ENCODE assay signal across 15 mouse cellular contexts in genomic region chr6:125811395-125811794, GRCm38 (mm10).
"Had no signal": no experiment of that assay in that cellular context is flagged by ENCODE, and none has a peak within 500 bp of the region (broad histone marks: within the 10 kb centered on the region; RNA-seq: fewer than 3 reads in every experiment).

No protein-coding gene starts in this region.

- H3K9me3 ChIP-seq: liver, embryonic 13.5 days had no signal

- H3K27me3 ChIP-seq: liver, embryonic 13.5 days had no signal

- H3K27ac ChIP-seq: liver, embryonic 13.5 days; stomach, postnatal 0 days had no signal

- H3K4me2 ChIP-seq: liver, embryonic 13.5 days; midbrain, embryonic 11.5 days had no signal

- DNase-seq: kidney, adult 18-20 months; kidney, adult 9 months; kidney, postnatal 14 days; kidney, postnatal 4 days; liver, embryonic 13.5 days; lung, adult 2 months; lung, postnatal 14 days; lung, postnatal 4 days; midbrain, embryonic 14.5 days; right cerebral cortex, postnatal 14 days; right cerebral cortex, postnatal 4 days; thymus, adult 18-20 months; thymus, postnatal 36 days had no signal

- H3K4me1 ChIP-seq: liver, embryonic 13.5 days had no signal

- H3K4me3 ChIP-seq: liver, embryonic 13.5 days had no signal

- H3K36me3 ChIP-seq: liver, embryonic 13.5 days had no signal

- H3K9ac ChIP-seq: liver, embryonic 13.5 days had no signal
